Mouse (Mus musculus) kidney, postnatal 25 days (tissue): ENCODE results near the gene Cog5.

Source experiments
- DNase-seq, 2 experiments: peaks; one replicate each; pipeline ENCODE4 v3.0.0; 2021; ENCODE audit warnings: mixed read lengths in 2 of 2

Gene Cog5

GRCm38 (mm10) chr12:31896295-31896694 is 241.6 kb downstream of the Cog5 start:
- DNase-seq: no peak

- no peak for DNase-seq
Measured at GRCm38 (mm10) chr12:31896986-31897385, 242.3 kb downstream of the Cog5 start.

GRCm38 (mm10) chr12:31897456-31897855 is 242.8 kb downstream of the Cog5 start:
- no peak for DNase-seq

- DNase-seq: peak in 1 of 2 experiments; percentile 43
Measured at GRCm38 (mm10) chr12:31900391-31900914, 245.8 kb downstream of the Cog5 start.

GRCm38 (mm10) chr12:31905696-31906551 is 251.3 kb downstream of the Cog5 start:
- DNase-seq: no peak

- DNase-seq: no peak
Measured at GRCm38 (mm10) chr12:31907436-31907835, 252.8 kb downstream of the Cog5 start.

GRCm38 (mm10) chr12:31912966-31913551 is 258.4 kb downstream of the Cog5 start:
- DNase-seq: no peak

- no peak for DNase-seq
Measured at GRCm38 (mm10) chr12:31913614-31914013, 258.9 kb downstream of the Cog5 start.

GRCm38 (mm10) chr12:31916691-31917090 is 262.0 kb downstream of the Cog5 start:
- no peak for DNase-seq

GRCm38 (mm10) chr12:31917245-31917644 is 262.6 kb downstream of the Cog5 start:
- DNase-seq: peak in 1 of 2 experiments; percentile 49

GRCm38 (mm10) chr12:31920464-31921405 is 266.1 kb downstream of the Cog5 start:
- DNase-seq: peak; percentile 32 to 44

- no peak for DNase-seq
Measured at GRCm38 (mm10) chr12:31924135-31924534, 269.5 kb downstream of the Cog5 start.

GRCm38 (mm10) chr12:31925343-31925742 is 270.7 kb downstream of the Cog5 start:
- DNase-seq: no peak

GRCm38 (mm10) chr12:31926661-31927061 is 272.0 kb downstream of the Cog5 start:
- DNase-seq: peak; percentile 57 to 59

GRCm38 (mm10) chr12:31928498-31928897 is 273.8 kb downstream of the Cog5 start:
- no peak for DNase-seq

GRCm38 (mm10) chr12:31931818-31932217 is 277.1 kb downstream of the Cog5 start:
- no peak for DNase-seq

GRCm38 (mm10) chr12:31936657-31937300 is 282.1 kb downstream of the Cog5 start:
- no peak for DNase-seq

GRCm38 (mm10) chr12:31937613-31938012 is 282.9 kb downstream of the Cog5 start:
- no peak for DNase-seq

- DNase-seq: no peak
Measured at GRCm38 (mm10) chr12:31938391-31938997, 283.8 kb downstream of the Cog5 start.

- DNase-seq: no peak
Measured at GRCm38 (mm10) chr12:31939026-31939425, 284.4 kb downstream of the Cog5 start.

GRCm38 (mm10) chr12:31943020-31943654 is 288.5 kb downstream of the Cog5 start:
- DNase-seq: no peak
